Mouse (Mus musculus) heart, postnatal 0 days (tissue): ENCODE data around the gene Olfr1340.

ENCODE experiments used
- CTCF ChIP-seq: IDR thresholded peaks from 2 replicates; pipeline ENCODE4 v1.5.1; 2016; ENCODE audit warnings: antibody characterized with exemption, control low read depth, low read depth
- EP300 ChIP-seq: IDR thresholded peaks from 2 replicates; pipeline ENCODE4 v1.6.1; 2016; ENCODE audit warnings: antibody characterized with exemption, low read depth

- TF ChIP-seq CTCF (no peak), EP300 (no peak)
Observed at GRCm38 (mm10) chr4:118731875-118732274, 11.9 kb downstream of the Olfr1340 start, which contains the start of gene Olfr1339.
